Mouse (Mus musculus): ENCODE measurements at regions not wholly inside any gene's neighbourhood (a gene's known extent, or its start where the extent isn't known, plus 50 kb on each side); places are given as distances from the start of the nearest gene placed in this dataset.

- TF ChIP-seq CTCF (IDR thresholded peaks at IDR 0.05; ENCODE audit: control insufficient read depth, insufficient read depth, insufficient replicate concordance, low read depth, low read length) (no peak), POLR2A (IDR thresholded peaks at IDR 0.05; ENCODE audit: control insufficient read depth, low read depth, low read length) (no peak)
Measured at GRCm38 (mm10) chr1:121177136-121177907, 155.1 kb downstream of the Insig2 start.
